Mouse (Mus musculus) embryo, embryonic 11 days (tissue): ENCODE measurements around the gene Kmt5c.
"Not testable (repeated sequence)": the region's sequence is repeated elsewhere in the genome, so short reads cannot be mapped to it uniquely, and the experiment has no call there.

Source experiments
- DNase-seq: peaks from one replicate; pipeline ENCODE4 v3.0.0-alpha.2; 2015

Gene Kmt5c

GRCm38 (mm10) chr7:4792278-4793212, 52.6 kb downstream of the Kmt5c start, which contains the start of gene Rpl28:
TSS of gene Rpl28 (plus strand) at chr7:4792874.
- DNase-seq, result peak; percentile 99

GRCm38 (mm10) chr7:4793248-4793647, 53.3 kb downstream of the Kmt5c start:
- DNase-seq, result not testable (repeated sequence)

GRCm38 (mm10) chr7:4793674-4794073, 53.8 kb downstream of the Kmt5c start:
- no peak for DNase-seq

GRCm38 (mm10) chr7:4794631-4795168, 54.8 kb downstream of the Kmt5c start:
- no peak for DNase-seq

- DNase-seq, result peak; percentile 44
Observed at GRCm38 (mm10) chr7:4795767-4796433, 56.0 kb downstream of the Kmt5c start.
